Mouse (Mus musculus): ENCODE measurements around the gene Tmc7.

DNA sequence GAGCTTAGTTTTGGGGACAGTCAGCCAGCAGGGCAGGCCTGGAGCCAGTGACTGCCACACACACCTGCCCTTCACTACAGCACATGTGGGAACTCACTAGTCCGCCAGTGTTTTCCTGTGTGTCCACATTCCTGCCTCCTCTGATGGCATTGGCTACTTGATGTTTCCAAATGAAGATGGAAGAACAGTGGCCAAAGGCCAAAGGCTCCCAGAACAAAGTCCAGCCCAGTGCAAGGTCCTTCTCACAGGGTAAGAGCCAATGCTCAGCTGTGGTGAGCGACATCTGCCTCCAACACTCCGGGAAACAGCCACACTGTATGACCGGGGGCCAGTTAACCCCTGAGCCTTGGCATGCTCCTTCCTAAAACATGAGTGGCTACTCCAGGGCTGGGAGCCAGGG, 40.4 kb downstream of the Tmc7 start:
- TF ChIP-seq GATA1 (IDR thresholded peaks at IDR 0.05; ENCODE audit: borderline replicate concordance, low read length) (no peak), FLI1 (IDR thresholded peaks at IDR 0.05; ENCODE audit: low read length) (no peak)

Data from megakaryocyte, embryonic 14.5 days (primary cell).